Mouse (Mus musculus) cerebellum, postnatal 14 days (tissue): Measurements from ENCODE around the gene Gm37240.
A peak's percentile ranks its signal among the peaks of the same experiment; 100 is the strongest.

Source experiments
- DNase-seq, 2 experiments: peaks; one replicate each; pipeline ENCODE4 v3.0.0; 2021; ENCODE audit warnings: mixed read lengths in 2 of 2

Gene Gm37240

GRCm38 (mm10) chr3:84480006-84480897 is 1407.1 kb downstream of the Gm37240 start, which contains the start of gene Fhdc1:
TSS of gene Fhdc1 (minus strand) at chr3:84480429.
- DNase-seq: peak; percentile 55 to 64

GRCm38 (mm10) chr3:84479293-84480005 is 1407.9 kb downstream of the Gm37240 start:
- DNase-seq: peak; percentile 34 to 46

GRCm38 (mm10) chr3:84478896-84479292 is 1408.4 kb downstream of the Gm37240 start:
- no peak for DNase-seq

- DNase-seq: no peak
These were observed 1409.1 kb downstream of the Gm37240 start for GRCm38 (mm10) chr3:84478195-84478594.

GRCm38 (mm10) chr3:84477498-84477897 is 1409.8 kb downstream of the Gm37240 start:
- no peak for DNase-seq

GRCm38 (mm10) chr3:84474981-84475775 is 1412.1 kb downstream of the Gm37240 start:
- DNase-seq: no peak

GRCm38 (mm10) chr3:84474398-84474797 is 1412.9 kb downstream of the Gm37240 start:
- no peak for DNase-seq

GRCm38 (mm10) chr3:84472955-84473354 is 1414.4 kb downstream of the Gm37240 start:
- no peak for DNase-seq

GRCm38 (mm10) chr3:84472527-84472926 is 1414.8 kb downstream of the Gm37240 start:
- peak in 1 of 2 experiments; percentile 18 for DNase-seq

GRCm38 (mm10) chr3:84471146-84471545 is 1416.2 kb downstream of the Gm37240 start:
- no peak for DNase-seq

GRCm38 (mm10) chr3:84468111-84468453 is 1419.2 kb downstream of the Gm37240 start:
- DNase-seq: no peak

GRCm38 (mm10) chr3:84467419-84468110 is 1419.8 kb downstream of the Gm37240 start:
- no peak for DNase-seq

- peak in 1 of 2 experiments; percentile 28 for DNase-seq
These were observed 1421.4 kb downstream of the Gm37240 start for GRCm38 (mm10) chr3:84465822-84466500.

GRCm38 (mm10) chr3:84461687-84462086 is 1425.6 kb downstream of the Gm37240 start:
- DNase-seq: no peak

GRCm38 (mm10) chr3:84460952-84461351 is 1426.4 kb downstream of the Gm37240 start:
- DNase-seq: no peak

- no peak for DNase-seq
These were observed 1426.8 kb downstream of the Gm37240 start for GRCm38 (mm10) chr3:84460499-84460898.

- peak; percentile 29 to 38 for DNase-seq
These were observed 1431.4 kb downstream of the Gm37240 start for GRCm38 (mm10) chr3:84455733-84456417.

GRCm38 (mm10) chr3:84450651-84451050 is 1436.7 kb downstream of the Gm37240 start:
- DNase-seq: no peak

- DNase-seq: no peak
These were observed 1438.3 kb downstream of the Gm37240 start for GRCm38 (mm10) chr3:84449015-84449414.

- DNase-seq: no peak
These were observed 1439.5 kb downstream of the Gm37240 start for GRCm38 (mm10) chr3:84447803-84448202.
